ENCODE assay signal across 15 mouse cellular contexts in genomic region chr12:116907424-116907823, GRCm38 (mm10).
A peak's percentile ranks its signal among the peaks of the same experiment; 100 is the strongest.
DNase-seq lines count a peak whose midpoint lies in the region; ATAC-seq and TF ChIP-seq lines count a peak whose summit lies in the region.
"Had no signal": no experiment of that assay in that cellular context is flagged by ENCODE, and none has a peak within 500 bp of the region (broad histone marks: within the 10 kb centered on the region; RNA-seq: fewer than 3 reads in every experiment).

No protein-coding gene starts in this region.

- no peak for TF ChIP-seq CTCF in cortical plate, adult 2 months (IDR thresholded peaks at IDR 0.05; ENCODE audit: extremely low read depth, insufficient read depth, low read length)

- H3K27me3 ChIP-seq in hindbrain, embryonic 12.5 days, result no peaks in the 10 kb centered on the region
- no peaks in the 10 kb centered on the region for H3K27me3 ChIP-seq in midbrain, embryonic 16.5 days (ENCODE audit: control insufficient read depth, insufficient read depth, low read depth, low read length)
- H3K27me3 ChIP-seq: heart, embryonic 15.5 days had no signal

- TF ChIP-seq POLR2A in cortical plate, adult 2 months (IDR thresholded peaks at IDR 0.05; ENCODE audit: extremely low read depth, insufficient read depth, low read length), result no peak

- peak; percentile 33 for DNase-seq in layer of hippocampus, adult 9-11 months
- no peak for DNase-seq in layer of hippocampus, postnatal 10 days (ENCODE audit: low spot score in 2 of 2)
- no peak for DNase-seq in Muller cell, postnatal 12 days (ENCODE audit: inconsistent ontology term)
- no peak for DNase-seq in lung, postnatal 36 days
- no peak for DNase-seq in spleen, postnatal 10 days (ENCODE audit: low spot score in 2 of 2)
- DNase-seq: adrenal gland, adult 8-10 months; cerebellum, adult 11 months; gastrocnemius, postnatal 10 days; kidney, adult 8-10 months had no signal

- WGBS in hindbrain, embryonic 12.5 days, result 6% methylated on average over 1 of the region's 1 CpGs
- WGBS in midbrain, embryonic 16.5 days, result 17% methylated on average over 1 of the region's 1 CpGs

- H3K9ac ChIP-seq in hindbrain, embryonic 12.5 days, result no peak overlapping the region
- H3K9ac ChIP-seq in midbrain, embryonic 16.5 days (ENCODE audit: low read depth, low read length), result 0 out of 2 replicates have a peak overlapping the region, but pooled peaks have one; percentile 10
- H3K9ac ChIP-seq: heart, embryonic 15.5 days; liver, embryonic 14.5 days had no signal

- no peaks in the 10 kb centered on the region for H3K36me3 ChIP-seq in hindbrain, embryonic 12.5 days
- H3K36me3 ChIP-seq in midbrain, embryonic 16.5 days (ENCODE audit: control insufficient read depth, insufficient read depth, low read length), result no peaks in the 10 kb centered on the region
- H3K36me3 ChIP-seq: heart, embryonic 15.5 days had no signal

- peak; percentile 70 for ATAC-seq in hindbrain, embryonic 12.5 days (ENCODE audit: low FRiP score)
- ATAC-seq in midbrain, embryonic 16.5 days, result peak; percentile 61

- H3K27ac ChIP-seq in cortical plate, adult 2 months (ENCODE audit: insufficient read depth, low read length), result peak overlapping the region; percentile 47; the same call in 1 of the 2 replicates
- H3K27ac ChIP-seq in hindbrain, embryonic 12.5 days, result peak overlapping the region; percentile 18; the same call in 1 of the 2 replicates
- peak overlapping the region; percentile 88 for H3K27ac ChIP-seq in midbrain, embryonic 16.5 days (ENCODE audit: low read length)
- H3K27ac ChIP-seq: heart, embryonic 15.5 days; liver, embryonic 14.5 days; macrophage had no signal

- no peak overlapping the region for H3K4me3 ChIP-seq in cortical plate, adult 2 months (ENCODE audit: insufficient read depth, low read length)
- no peak overlapping the region for H3K4me3 ChIP-seq in hindbrain, embryonic 12.5 days
- no peak overlapping the region for H3K4me3 ChIP-seq in midbrain, embryonic 16.5 days (ENCODE audit: low read depth, low read length)
- H3K4me3 ChIP-seq: heart, embryonic 15.5 days had no signal

- no peaks in the 10 kb centered on the region for H3K9me3 ChIP-seq in hindbrain, embryonic 12.5 days (replicated peaks)
- no peaks in the 10 kb centered on the region for H3K9me3 ChIP-seq in midbrain, embryonic 16.5 days (replicated peaks; ENCODE audit: control insufficient read depth, low read length, poor library complexity, severe bottlenecking)
- H3K9me3 ChIP-seq: heart, embryonic 15.5 days had no signal

- peaks cover 14% of the 10 kb centered on the region for H3K4me1 ChIP-seq in cortical plate, adult 2 months (ENCODE audit: control insufficient read depth, insufficient read depth, low read length)
- H3K4me1 ChIP-seq in hindbrain, embryonic 12.5 days, result peaks cover 24% of the 10 kb centered on the region
- peaks cover 27% of the 10 kb centered on the region for H3K4me1 ChIP-seq in midbrain, embryonic 16.5 days (ENCODE audit: control insufficient read depth, insufficient read depth, low read length)
- H3K4me1 ChIP-seq: heart, embryonic 15.5 days had no signal

- H3K4me2 ChIP-seq in hindbrain, embryonic 12.5 days (replicated peaks), result no peak overlapping the region
- no peak overlapping the region for H3K4me2 ChIP-seq in midbrain, embryonic 16.5 days (ENCODE audit: low read length)
- H3K4me2 ChIP-seq: heart, embryonic 15.5 days had no signal

Comparison
In these comparisons a context has a peak if more than half of its experiments do, and no peak if none do; other contexts are left out.
1. H3K27ac ChIP-seq: peak in every context shown above with its lines; median percentile 88 in midbrain, embryonic 16.5 days; 47 in cortical plate, adult 2 months; 18 in hindbrain, embryonic 12.5 days.